Mouse (Mus musculus): ENCODE measurements at regions not wholly inside any gene's neighbourhood (a gene's known extent, or its start where the extent isn't known, plus 50 kb on each side); places are given as distances from the start of the nearest gene placed in this dataset.

DNA sequence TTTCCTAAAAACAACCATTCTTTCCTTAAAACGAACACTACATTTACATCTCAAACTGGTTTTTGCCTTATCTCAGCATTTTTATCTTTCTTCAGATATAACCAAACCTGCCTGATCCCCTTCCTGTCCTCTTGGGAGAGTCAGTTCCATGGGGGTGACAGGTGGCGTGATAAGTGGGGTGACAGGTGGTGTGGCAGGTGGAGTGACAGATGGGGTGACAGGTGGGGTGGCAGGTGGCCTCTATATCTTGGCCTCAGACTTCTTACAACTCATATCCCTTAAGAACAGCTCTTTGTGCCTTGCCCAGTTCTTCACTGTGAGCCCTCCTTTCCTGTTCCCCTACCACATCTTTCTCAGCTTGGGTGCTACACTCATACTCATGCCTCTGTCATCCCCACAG lies 259.0 kb upstream of the Far2 start:
- Histone ChIP-seq H3K36me3 (no peaks in the 10 kb centered on the region), H3K9ac (replicated peaks) (no peak overlapping the region), H3K4me3 (replicated peaks) (no peak overlapping the region), H3K4me1 (replicated peaks) (no peaks in the 10 kb centered on the region), H3K4me2 (no peak overlapping the region), H3K27ac (no peak overlapping the region), H3K27me3 (no peaks in the 10 kb centered on the region), H3K9me3 (no peaks in the 10 kb centered on the region)
- ATAC-seq (ENCODE audit: insufficient number of reproducible peaks, insufficient read depth, low FRiP score, low TSS enrichment, low read depth), result no peak
- 81% methylated on average over 2 of the region's 2 CpGs for WGBS

DNA sequence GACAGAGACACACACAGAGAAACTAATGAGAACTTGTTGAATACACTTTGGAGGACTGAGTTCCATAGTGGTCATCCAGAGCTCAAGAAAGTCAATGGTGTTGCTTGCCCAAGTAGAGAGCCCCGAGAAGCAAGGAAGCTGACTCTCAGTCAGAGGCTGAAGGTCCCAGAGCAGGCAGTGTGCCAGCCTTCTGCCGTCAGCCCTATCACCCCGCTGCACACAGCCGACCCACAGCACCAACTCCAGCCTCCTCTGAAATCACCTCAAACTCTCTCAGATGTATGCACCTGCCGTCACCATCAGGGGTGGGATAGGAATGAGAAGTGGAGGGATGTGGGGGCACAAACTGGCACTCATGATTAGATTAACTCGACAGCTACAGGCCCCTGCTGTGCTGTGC lies 257.9 kb upstream of the Far2 start:
- Histone ChIP-seq H3K27me3 (no peaks in the 10 kb centered on the region), H3K4me1 (replicated peaks) (peaks cover 5% of the 10 kb centered on the region), H3K9ac (replicated peaks) (no peak overlapping the region), H3K36me3 (no peaks in the 10 kb centered on the region), H3K9me3 (no peaks in the 10 kb centered on the region), H3K4me3 (replicated peaks) (no peak overlapping the region), H3K4me2 (no peak overlapping the region), H3K27ac (no peak overlapping the region)
- 72% methylated on average over 6 of the region's 6 CpGs for WGBS
- no peak for ATAC-seq (ENCODE audit: insufficient number of reproducible peaks, insufficient read depth, low FRiP score, low TSS enrichment, low read depth)

DNA sequence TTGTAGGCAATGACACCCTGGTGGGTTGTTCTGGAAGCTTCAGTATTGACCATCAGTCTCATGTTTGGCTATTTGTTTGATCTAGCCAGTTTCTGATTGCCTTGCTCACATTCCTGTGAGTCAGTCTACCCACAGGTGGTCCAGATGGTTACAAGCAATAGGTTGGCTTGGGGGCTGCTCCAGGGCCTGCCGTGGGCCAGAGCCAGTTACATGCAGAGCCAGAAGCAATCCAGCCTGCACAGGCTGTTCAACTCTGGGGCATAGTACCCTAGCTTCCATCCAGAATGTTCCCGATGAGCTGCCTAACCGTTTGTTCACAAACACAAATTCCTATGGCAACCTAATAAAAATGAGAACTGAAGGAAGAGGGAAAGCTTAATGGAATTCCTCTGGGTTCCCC lies 253.2 kb upstream of the Far2 start:
- H3K27ac ChIP-seq, result no peak overlapping the region
- no peak overlapping the region for H3K4me3 ChIP-seq (replicated peaks)
- peaks cover 14% of the 10 kb centered on the region for H3K4me1 ChIP-seq (replicated peaks)
- no peaks in the 10 kb centered on the region for H3K27me3 ChIP-seq
- H3K9me3 ChIP-seq, result no peaks in the 10 kb centered on the region
- no peaks in the 10 kb centered on the region for H3K36me3 ChIP-seq
- no peak overlapping the region for H3K9ac ChIP-seq (replicated peaks)
- ATAC-seq (ENCODE audit: insufficient number of reproducible peaks, insufficient read depth, low FRiP score, low TSS enrichment, low read depth), result 0 out of 2 replicates have a peak, but pooled peaks have one; percentile 49
- no peak overlapping the region for H3K4me2 ChIP-seq
- WGBS, result 31% methylated on average over 3 of the region's 3 CpGs

DNA sequence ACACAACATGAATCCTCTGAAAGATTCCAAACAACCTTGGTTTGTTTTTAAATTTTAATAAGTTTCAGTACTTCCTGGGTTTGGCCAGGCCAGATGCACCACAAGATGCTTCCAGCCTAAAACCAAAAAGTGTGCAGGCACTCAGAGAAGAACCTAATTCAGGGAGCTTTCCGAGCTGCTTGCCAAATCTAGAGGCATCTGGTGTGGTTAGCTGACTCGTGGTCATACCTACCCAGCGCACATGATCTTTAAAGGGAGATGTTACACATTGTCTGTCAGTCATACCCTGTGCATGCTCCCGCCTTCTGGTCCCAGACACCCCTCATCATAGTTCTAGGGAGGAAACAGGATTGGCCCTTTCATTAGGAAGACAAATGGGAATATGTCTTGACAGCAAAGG lies 252.7 kb upstream of the Far2 start:
- Histone ChIP-seq H3K9ac (replicated peaks) (no peak overlapping the region), H3K27me3 (no peaks in the 10 kb centered on the region), H3K36me3 (no peaks in the 10 kb centered on the region), H3K9me3 (no peaks in the 10 kb centered on the region), H3K4me2 (no peak overlapping the region), H3K27ac (no peak overlapping the region), H3K4me3 (replicated peaks) (no peak overlapping the region), H3K4me1 (replicated peaks) (peaks cover 16% of the 10 kb centered on the region)
- no peak for ATAC-seq (ENCODE audit: insufficient number of reproducible peaks, insufficient read depth, low FRiP score, low TSS enrichment, low read depth)
- 67% methylated on average over 4 of the region's 4 CpGs for WGBS

DNA sequence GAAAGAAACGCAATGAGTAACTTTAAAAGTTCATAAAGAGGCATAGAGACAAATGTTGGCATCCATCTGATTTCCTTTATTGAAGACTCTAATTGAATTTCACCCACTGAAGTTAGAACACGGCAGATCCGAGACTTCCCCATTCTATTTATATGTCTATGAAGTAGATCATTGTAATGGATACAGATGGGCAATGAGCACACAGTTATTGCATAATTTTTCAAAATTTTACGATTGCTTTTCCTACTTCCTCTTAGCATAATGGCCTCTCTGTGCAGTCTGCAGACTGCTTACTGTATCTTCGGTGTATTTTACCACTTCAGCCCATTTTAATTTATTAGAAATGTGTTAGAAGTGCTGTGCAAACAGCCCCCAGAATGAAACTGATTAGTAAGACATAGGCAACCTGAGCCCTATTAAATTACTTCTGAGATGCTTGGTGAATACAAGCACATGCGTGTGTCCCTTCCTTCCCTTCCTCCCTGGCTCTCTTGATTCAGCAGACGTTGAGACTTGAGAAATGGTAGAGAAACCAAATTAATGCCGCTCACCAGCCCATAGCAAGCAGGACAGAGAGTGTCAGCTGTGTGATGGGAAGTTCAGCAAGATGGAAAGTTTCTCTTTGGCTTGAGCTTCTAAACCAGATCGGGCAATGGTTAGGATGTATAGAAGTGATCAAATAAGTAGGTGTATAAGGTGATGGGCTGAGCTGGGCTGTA lies 247.9 kb upstream of the Far2 start:
- no peak for ATAC-seq (ENCODE audit: insufficient number of reproducible peaks, insufficient read depth, low FRiP score, low TSS enrichment, low read depth)
- Histone ChIP-seq H3K36me3 (no peaks in the 10 kb centered on the region), H3K4me3 (replicated peaks) (no peak overlapping the region), H3K4me2 (no peak overlapping the region; the same call in 1 of the 2 replicates), H3K27ac (no peak overlapping the region), H3K4me1 (replicated peaks) (peaks cover 14% of the 10 kb centered on the region), H3K27me3 (no peaks in the 10 kb centered on the region), H3K9ac (replicated peaks) (no peak overlapping the region), H3K9me3 (no peaks in the 10 kb centered on the region)
- 63% methylated on average over 9 of the region's 9 CpGs for WGBS

DNA sequence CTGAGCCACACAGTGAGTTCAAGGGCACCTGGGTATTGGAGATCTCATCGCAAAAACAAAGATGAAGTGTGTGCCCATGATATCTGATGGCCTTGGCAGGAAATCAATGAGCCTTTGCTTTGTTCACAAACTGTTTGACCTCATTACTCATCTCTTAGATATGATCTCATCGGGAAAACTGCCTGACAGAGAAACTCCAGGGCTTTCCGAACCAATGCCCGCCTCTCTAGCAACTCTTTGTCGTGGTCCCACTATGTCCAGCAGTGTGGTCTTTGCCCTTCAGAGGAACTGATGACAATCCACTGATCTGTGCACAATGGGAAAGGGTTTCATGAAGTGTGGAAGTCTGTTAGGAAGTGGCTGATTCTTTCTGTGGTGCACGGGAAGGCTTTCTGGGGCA lies 247.2 kb upstream of the Far2 start:
- Histone ChIP-seq H3K4me1 (replicated peaks) (peaks cover 8% of the 10 kb centered on the region), H3K36me3 (no peaks in the 10 kb centered on the region), H3K27ac (no peak overlapping the region), H3K4me2 (no peak overlapping the region), H3K4me3 (replicated peaks) (no peak overlapping the region), H3K9ac (replicated peaks) (no peak overlapping the region), H3K9me3 (no peaks in the 10 kb centered on the region), H3K27me3 (no peaks in the 10 kb centered on the region)
- WGBS, result 91% methylated on average over 6 of the region's 6 CpGs
- no peak for ATAC-seq (ENCODE audit: insufficient number of reproducible peaks, insufficient read depth, low FRiP score, low TSS enrichment, low read depth)

DNA sequence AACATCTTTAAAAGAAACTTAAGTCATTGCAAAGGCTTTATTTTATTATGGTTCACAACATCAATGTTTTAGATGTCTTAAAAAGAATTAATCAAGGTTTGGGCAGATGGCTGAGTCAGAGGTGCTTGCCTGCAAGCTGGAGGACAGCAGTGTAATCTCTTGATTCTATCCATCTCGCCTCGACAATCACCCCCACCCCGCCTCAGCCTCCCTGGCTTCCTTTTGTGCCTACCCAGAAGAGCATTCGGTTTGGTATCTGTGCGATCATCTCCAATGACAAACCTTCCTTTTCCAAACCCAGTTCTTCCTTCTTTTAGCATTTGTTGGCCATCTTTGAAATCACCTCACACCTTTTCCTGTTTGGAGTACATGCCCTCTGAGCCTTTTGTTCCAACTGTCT lies 246.2 kb upstream of the Far2 start:
- Histone ChIP-seq H3K4me1 (replicated peaks) (peaks cover 6% of the 10 kb centered on the region), H3K27me3 (no peaks in the 10 kb centered on the region), H3K4me3 (replicated peaks) (no peak overlapping the region), H3K36me3 (no peaks in the 10 kb centered on the region), H3K27ac (no peak overlapping the region), H3K9me3 (no peaks in the 10 kb centered on the region), H3K4me2 (no peak overlapping the region), H3K9ac (replicated peaks) (no peak overlapping the region)
- 93% methylated on average over 5 of the region's 5 CpGs for WGBS
- no peak for ATAC-seq (ENCODE audit: insufficient number of reproducible peaks, insufficient read depth, low FRiP score, low TSS enrichment, low read depth)

DNA sequence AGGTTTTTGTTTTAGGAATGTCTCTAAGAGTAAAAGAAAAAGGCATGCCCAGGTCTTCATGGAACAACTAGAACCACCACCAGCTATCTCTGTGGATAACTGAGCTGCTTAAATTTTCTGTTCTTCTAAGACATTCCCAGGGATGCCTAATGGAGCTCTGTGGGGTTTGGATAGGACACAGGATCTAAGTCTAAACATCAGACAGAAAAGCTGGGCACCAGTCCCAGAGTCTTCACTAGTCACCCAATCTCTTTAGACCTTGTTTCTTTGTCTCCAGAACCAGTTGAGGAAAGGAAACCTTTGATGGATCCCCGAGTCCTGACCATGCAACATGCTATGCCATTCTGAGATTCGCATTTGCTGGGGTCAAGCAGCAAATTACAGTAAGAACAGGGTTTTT lies 243.2 kb upstream of the Far2 start:
- no peak for ATAC-seq (ENCODE audit: insufficient number of reproducible peaks, insufficient read depth, low FRiP score, low TSS enrichment, low read depth)
- Histone ChIP-seq H3K27me3 (no peaks in the 10 kb centered on the region), H3K4me3 (replicated peaks) (no peak overlapping the region), H3K4me2 (no peak overlapping the region), H3K9ac (replicated peaks) (no peak overlapping the region), H3K27ac (no peak overlapping the region), H3K4me1 (replicated peaks) (peaks cover 6% of the 10 kb centered on the region), H3K9me3 (no peaks in the 10 kb centered on the region), H3K36me3 (no peaks in the 10 kb centered on the region)
- 89% methylated on average over 2 of the region's 2 CpGs for WGBS

DNA sequence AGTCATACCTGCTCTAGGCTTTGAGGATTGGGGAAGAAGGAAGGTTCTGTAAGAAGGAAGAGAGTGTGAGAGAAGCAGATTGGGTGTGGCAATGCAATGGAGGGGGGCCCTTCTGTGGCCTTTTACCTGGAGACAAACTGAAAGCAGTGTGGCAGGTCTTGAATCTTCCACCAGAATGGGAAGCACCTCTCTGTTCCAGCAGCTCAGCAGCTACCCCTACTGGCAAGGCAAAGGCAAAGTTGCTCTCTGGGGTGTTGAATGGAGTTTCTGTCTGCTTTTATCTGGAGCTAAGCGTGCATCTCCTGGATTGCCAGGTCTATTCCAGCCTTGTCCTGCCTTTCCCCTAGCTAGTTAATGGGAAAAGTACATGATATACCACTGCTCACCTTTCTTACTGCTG lies 236.3 kb upstream of the Far2 start:
- H3K4me3 ChIP-seq (replicated peaks), result no peak overlapping the region
- H3K27ac ChIP-seq, result no peak overlapping the region
- no peak overlapping the region for H3K9ac ChIP-seq (replicated peaks)
- ATAC-seq (ENCODE audit: insufficient number of reproducible peaks, insufficient read depth, low FRiP score, low TSS enrichment, low read depth), result no peak
- H3K27me3 ChIP-seq, result no peaks in the 10 kb centered on the region
- no peaks in the 10 kb centered on the region for H3K9me3 ChIP-seq
- H3K4me2 ChIP-seq, result no peak overlapping the region
- H3K4me1 ChIP-seq (replicated peaks), result no peaks in the 10 kb centered on the region
- WGBS, result 43% methylated on average over 1 of the region's 1 CpGs
- no peaks in the 10 kb centered on the region for H3K36me3 ChIP-seq

DNA sequence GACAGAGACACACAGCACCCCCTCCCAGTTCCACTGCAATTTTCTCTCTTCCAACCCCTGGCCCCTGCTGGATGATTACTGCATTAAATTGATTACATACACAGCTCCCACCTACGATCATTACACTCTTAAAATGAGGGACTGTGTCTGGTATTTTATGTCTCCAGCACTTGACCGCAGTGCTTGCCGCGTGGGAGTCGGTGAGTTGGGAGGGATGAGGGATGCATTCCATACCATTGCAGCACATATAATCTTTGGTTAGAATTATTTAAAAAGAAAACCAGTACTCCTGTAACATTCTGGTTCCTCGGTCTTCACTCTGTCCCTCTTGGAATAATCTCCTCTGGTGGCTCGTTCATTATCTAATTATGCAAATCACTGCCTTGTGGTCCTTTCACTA lies 230.2 kb upstream of the Far2 start:
- 61% methylated on average over 7 of the region's 7 CpGs for WGBS
- Histone ChIP-seq H3K27ac (no peak overlapping the region), H3K27me3 (no peaks in the 10 kb centered on the region), H3K9ac (replicated peaks) (no peak overlapping the region), H3K36me3 (no peaks in the 10 kb centered on the region), H3K4me3 (replicated peaks) (no peak overlapping the region), H3K4me1 (replicated peaks) (no peaks in the 10 kb centered on the region), H3K4me2 (no peak overlapping the region), H3K9me3 (no peaks in the 10 kb centered on the region)
- ATAC-seq (ENCODE audit: insufficient number of reproducible peaks, insufficient read depth, low FRiP score, low TSS enrichment, low read depth), result no peak

DNA sequence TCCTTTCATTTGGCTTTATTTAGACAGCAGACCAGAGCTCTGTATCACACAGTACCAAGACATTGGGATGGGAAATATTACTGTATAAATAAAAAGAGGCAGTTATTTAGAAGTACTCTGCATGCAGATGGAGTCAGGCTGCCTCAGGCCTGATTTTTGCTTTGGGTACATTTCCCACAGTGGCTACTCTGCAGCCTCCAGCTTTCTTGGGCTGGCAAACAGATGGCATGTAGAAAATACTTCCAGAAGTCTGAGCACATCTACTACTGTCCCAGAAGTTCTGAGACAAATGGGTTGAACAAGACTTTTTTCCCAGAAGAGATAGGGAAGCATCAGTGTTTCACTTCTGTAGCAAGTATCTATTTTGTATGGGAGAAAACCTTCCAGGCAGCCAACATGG lies 229.8 kb upstream of the Far2 start:
- H3K4me1 ChIP-seq (replicated peaks), result no peaks in the 10 kb centered on the region; the same call in 1 of the 2 replicates
- H3K4me2 ChIP-seq, result no peak overlapping the region
- H3K9me3 ChIP-seq, result no peaks in the 10 kb centered on the region
- no peak overlapping the region for H3K4me3 ChIP-seq (replicated peaks)
- H3K27me3 ChIP-seq, result no peaks in the 10 kb centered on the region
- no peak overlapping the region for H3K27ac ChIP-seq
- no peak overlapping the region for H3K9ac ChIP-seq (replicated peaks)
- ATAC-seq (ENCODE audit: insufficient number of reproducible peaks, insufficient read depth, low FRiP score, low TSS enrichment, low read depth), result no peak
- H3K36me3 ChIP-seq, result no peaks in the 10 kb centered on the region

DNA sequence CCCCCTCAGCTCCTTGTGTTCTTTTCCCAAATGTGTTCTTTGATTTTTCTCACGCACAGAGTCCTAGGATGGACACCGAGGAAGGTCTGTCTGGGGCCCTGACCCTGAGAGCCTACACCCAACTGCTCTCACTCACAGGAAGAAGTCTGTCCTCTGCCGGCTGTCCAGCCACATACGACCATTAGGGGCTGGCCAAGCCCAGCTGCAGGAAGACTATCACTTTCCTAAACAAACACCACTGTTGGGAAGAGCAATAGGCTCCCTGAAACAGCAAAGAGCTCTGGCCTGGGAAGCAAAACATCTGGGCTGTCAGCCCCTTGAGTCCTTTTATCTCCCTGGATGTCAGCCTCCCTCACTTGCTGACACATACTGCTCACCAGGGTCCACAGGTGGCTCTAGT lies 224.8 kb upstream of the Far2 start:
- H3K27me3 ChIP-seq, result no peaks in the 10 kb centered on the region
- no peaks in the 10 kb centered on the region for H3K9me3 ChIP-seq
- whole genome bisulfite sequencing, result 19% methylated on average over 4 of the region's 4 CpGs

More for the DNA sequence above, 224.8 kb upstream of the Far2 start:
- Histone ChIP-seq H3K9ac (replicated peaks) (no peak overlapping the region), H3K4me3 (replicated peaks) (no peak overlapping the region), H3K36me3 (no peaks in the 10 kb centered on the region), H3K4me2 (no peak overlapping the region), H3K4me1 (replicated peaks) (no peaks in the 10 kb centered on the region; the same call in 1 of the 2 replicates), H3K27ac (no peak overlapping the region)
- no peak for ATAC-seq (ENCODE audit: insufficient number of reproducible peaks, insufficient read depth, low FRiP score, low TSS enrichment, low read depth)

All from limb, embryonic 12.5 days (tissue).